Mouse (Mus musculus): ENCODE data around the gene Gm11042.

DNA sequence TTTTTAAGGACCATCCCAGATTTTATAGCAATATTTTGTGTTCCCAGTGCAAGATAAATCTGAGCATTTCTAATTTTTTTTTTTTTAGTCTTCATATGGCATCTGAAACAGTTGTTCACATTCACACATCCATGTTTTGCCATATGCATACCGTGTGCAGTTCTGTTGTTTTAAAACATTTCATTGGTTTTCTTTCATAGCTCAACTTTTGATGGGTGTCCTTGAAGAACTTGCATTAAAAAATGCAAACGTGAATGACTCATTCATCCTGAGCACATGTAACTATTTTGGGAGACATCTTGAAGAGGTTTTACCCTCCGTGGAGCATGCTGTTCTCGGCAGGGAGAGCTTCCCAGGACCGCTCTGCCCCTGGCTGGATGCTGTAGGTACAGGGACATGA is 38.9 kb downstream of the Gm11042 start:
- TF ChIP-seq CTCF (IDR thresholded peaks at IDR 0.05; ENCODE audit: borderline replicate concordance, insufficient read depth, low read depth, low read length) (no peak), POLR2A (IDR thresholded peaks at IDR 0.05; ENCODE audit: borderline replicate concordance, insufficient read depth, low read length) (no peak)
